Mouse (Mus musculus): ENCODE data around the gene Lurap1. TPM values are rescaled to one million over a fixed set of nuclear protein-coding genes. Genes with fewer than 3 reads are reported as not detected.
A peak's percentile ranks its signal among the peaks of the same experiment; 100 is the strongest.

Lurap1 gene
- total RNA-seq, 1 experiment: 0.49 TPM

GRCm38 (mm10) chr4:116137421-116137996 is 13.6 kb downstream of the Lurap1 start:
- in situ Hi-C loops (cut with MboI; ENCODE audit: low sequenced_read_pairs in 2 of 2, unreplicated experiment in 2 of 2): no loop called here
- Histone ChIP-seq H3K4me1 (ENCODE audit: control insufficient read depth in 2 of 2, insufficient read depth in 2 of 2, low read length in 2 of 2, poor library complexity in 1 of 2) (peaks cover 10 to 17% of the 10 kb centered on the region in 2 experiments; a peak in 3 of 4 replicates), H3K9ac (ENCODE audit: insufficient read depth, low read depth, low read length, poor library complexity, severe bottlenecking) (0 out of 2 replicates have a peak overlapping the region, but pooled peaks have one; percentile 12), H3K9me3 (ENCODE audit: control insufficient read depth, insufficient read depth, low read depth, low read length) (no peaks in the 10 kb centered on the region), H3K27ac (ENCODE audit: insufficient read depth, low read depth, low read length, poor library complexity, severe bottlenecking) (no peak overlapping the region), H3K4me3 (ENCODE audit: insufficient read depth in 1 of 2, low read depth in 1 of 2, low read length in 2 of 2, poor library complexity in 1 of 2, severe bottlenecking in 1 of 2) (no peak overlapping the region), H3K36me3 (ENCODE audit: control insufficient read depth, insufficient read depth, low read length, poor library complexity, severe bottlenecking) (no peaks in the 10 kb centered on the region)
- DNase-seq (ENCODE audit: low read depth, low spot score): no peak
- TF ChIP-seq ZNF384 (IDR thresholded peaks at IDR 0.05; ENCODE audit: low read depth, low read length) (no peak), CHD2 (IDR thresholded peaks at IDR 0.05; ENCODE audit: low read depth, low read length) (no peak), ZC3H11A (IDR thresholded peaks at IDR 0.05; ENCODE audit: borderline replicate concordance, low read depth, low read length) (no peak), HCFC1 (IDR thresholded peaks at IDR 0.05; ENCODE audit: borderline replicate concordance, insufficient read depth, low read length) (no peak), MAFK (IDR thresholded peaks at IDR 0.05; ENCODE audit: insufficient read depth, low read depth, low read length) (no peak)

DNA sequence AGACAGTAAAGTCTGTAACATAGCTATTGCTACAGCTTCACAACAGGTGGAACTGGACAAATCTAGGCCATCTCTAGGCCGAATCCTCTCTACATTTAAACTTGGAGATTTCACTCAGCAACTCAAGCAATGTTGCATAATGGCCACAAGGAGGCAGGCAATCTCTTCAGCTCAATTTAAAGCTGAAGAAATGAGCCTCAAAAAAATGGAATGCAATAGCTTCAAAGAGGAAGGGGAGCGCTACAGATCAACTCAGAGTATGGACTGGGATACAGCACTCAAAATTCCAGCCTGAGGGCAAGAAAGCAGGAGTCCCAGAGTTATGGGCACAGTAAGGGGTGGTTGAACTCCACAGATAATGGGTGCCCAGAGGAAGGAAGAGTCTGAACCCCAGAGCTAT is 16.1 kb downstream of the Lurap1 start:
- in situ Hi-C loops (cut with MboI; ENCODE audit: low sequenced_read_pairs in 2 of 2, unreplicated experiment in 2 of 2): no loop called here
- H3K9ac ChIP-seq (ENCODE audit: insufficient read depth, low read depth, low read length, poor library complexity, severe bottlenecking): no peak overlapping the region
- no peak overlapping the region for H3K4me3 ChIP-seq (ENCODE audit: insufficient read depth in 1 of 2, low read depth in 1 of 2, low read length in 2 of 2, poor library complexity in 1 of 2, severe bottlenecking in 1 of 2)
- H3K9me3 ChIP-seq (ENCODE audit: control insufficient read depth, insufficient read depth, low read depth, low read length): no peaks in the 10 kb centered on the region
- H3K4me1 ChIP-seq (ENCODE audit: control insufficient read depth in 2 of 2, insufficient read depth in 2 of 2, low read length in 2 of 2, poor library complexity in 1 of 2): peaks cover 0 to 5% of the 10 kb centered on the region in 2 experiments; a peak in 2 of 4 replicates
- H3K27ac ChIP-seq (ENCODE audit: insufficient read depth, low read depth, low read length, poor library complexity, severe bottlenecking): no peak overlapping the region
- no peaks in the 10 kb centered on the region for H3K36me3 ChIP-seq (ENCODE audit: control insufficient read depth, insufficient read depth, low read length, poor library complexity, severe bottlenecking)
- DNase-seq (ENCODE audit: low read depth, low spot score): no peak
- peak; percentile 53; the same call in 1 of the 2 replicates for TF ChIP-seq ZC3H11A (IDR thresholded peaks at IDR 0.05; ENCODE audit: borderline replicate concordance, low read depth, low read length)
- peak; percentile 40; the same call in 1 of the 2 replicates for TF ChIP-seq ZNF384 (IDR thresholded peaks at IDR 0.05; ENCODE audit: low read depth, low read length)
- no peak for TF ChIP-seq MAFK (IDR thresholded peaks at IDR 0.05; ENCODE audit: insufficient read depth, low read depth, low read length)

DNA sequence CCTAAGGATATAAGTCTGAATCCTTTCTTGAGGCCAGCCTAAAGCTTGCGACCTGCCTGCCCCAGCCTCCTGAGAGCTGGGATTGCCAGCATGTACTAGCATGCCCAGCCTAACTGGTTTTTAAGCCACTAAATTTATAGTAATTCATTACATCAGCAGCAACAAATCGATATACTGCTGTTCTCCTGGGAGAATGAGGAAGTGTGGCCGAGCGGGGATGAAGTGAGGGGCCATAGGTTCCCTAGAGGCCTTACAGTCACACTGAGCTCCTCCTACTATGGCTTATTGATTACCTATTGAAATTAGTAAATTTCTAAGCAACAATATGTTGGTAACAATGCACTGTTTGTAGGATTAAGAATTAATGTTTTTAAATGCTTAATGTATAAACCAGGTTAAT is 18.0 kb downstream of the Lurap1 start:
- no peak overlapping the region for H3K27ac ChIP-seq (ENCODE audit: insufficient read depth, low read depth, low read length, poor library complexity, severe bottlenecking)
- no peak for DNase-seq (ENCODE audit: low read depth, low spot score)
- no peaks in the 10 kb centered on the region for H3K9me3 ChIP-seq (ENCODE audit: control insufficient read depth, insufficient read depth, low read depth, low read length)
- H3K36me3 ChIP-seq (ENCODE audit: control insufficient read depth, insufficient read depth, low read length, poor library complexity, severe bottlenecking): no peaks in the 10 kb centered on the region
- TF ChIP-seq HCFC1 (IDR thresholded peaks at IDR 0.05; ENCODE audit: borderline replicate concordance, insufficient read depth, low read length) (no peak), ZC3H11A (IDR thresholded peaks at IDR 0.05; ENCODE audit: borderline replicate concordance, low read depth, low read length) (no peak), ZNF384 (IDR thresholded peaks at IDR 0.05; ENCODE audit: low read depth, low read length) (no peak), MAFK (IDR thresholded peaks at IDR 0.05; ENCODE audit: insufficient read depth, low read depth, low read length) (no peak), CHD2 (IDR thresholded peaks at IDR 0.05; ENCODE audit: low read depth, low read length) (no peak)
- H3K4me3 ChIP-seq (ENCODE audit: insufficient read depth in 1 of 2, low read depth in 1 of 2, low read length in 2 of 2, poor library complexity in 1 of 2, severe bottlenecking in 1 of 2): no peak overlapping the region
- H3K4me1 ChIP-seq (ENCODE audit: control insufficient read depth in 2 of 2, insufficient read depth in 2 of 2, low read length in 2 of 2, poor library complexity in 1 of 2): peaks cover 0 to 5% of the 10 kb centered on the region in 2 experiments; a peak in 2 of 4 replicates
- in situ Hi-C loops (cut with MboI; ENCODE audit: low sequenced_read_pairs in 2 of 2, unreplicated experiment in 2 of 2): no loop called here
- no peak overlapping the region for H3K9ac ChIP-seq (ENCODE audit: insufficient read depth, low read depth, low read length, poor library complexity, severe bottlenecking)

DNA sequence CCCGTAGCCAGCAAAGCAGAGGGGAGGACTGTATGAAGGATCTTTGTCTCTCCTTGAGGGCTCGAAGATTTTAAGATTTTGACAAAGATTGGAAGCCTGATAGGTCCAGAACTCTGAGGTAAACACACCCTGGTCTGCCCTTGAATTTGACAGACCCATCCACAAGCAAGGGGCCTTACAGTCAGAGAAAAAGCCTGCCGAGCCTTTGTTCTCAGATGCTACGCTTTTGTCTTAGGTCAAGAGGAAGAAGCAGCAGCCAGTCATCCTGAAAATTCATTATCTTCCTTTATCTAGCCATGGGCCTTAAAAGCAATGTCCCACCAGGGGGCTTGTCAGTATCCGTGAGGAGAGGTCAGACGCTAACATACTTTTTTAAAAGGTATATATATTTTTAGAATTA is 23.2 kb downstream of the Lurap1 start:
- H3K4me3 ChIP-seq (ENCODE audit: insufficient read depth in 1 of 2, low read depth in 1 of 2, low read length in 2 of 2, poor library complexity in 1 of 2, severe bottlenecking in 1 of 2): no peak overlapping the region
- TF ChIP-seq ZNF384 (IDR thresholded peaks at IDR 0.05; ENCODE audit: low read depth, low read length): no peak
- TF ChIP-seq ZC3H11A (IDR thresholded peaks at IDR 0.05; ENCODE audit: borderline replicate concordance, low read depth, low read length): no peak
- TF ChIP-seq HCFC1 (IDR thresholded peaks at IDR 0.05; ENCODE audit: borderline replicate concordance, insufficient read depth, low read length): no peak
- no peak for TF ChIP-seq CHD2 (IDR thresholded peaks at IDR 0.05; ENCODE audit: low read depth, low read length)
- TF ChIP-seq MAFK (IDR thresholded peaks at IDR 0.05; ENCODE audit: insufficient read depth, low read depth, low read length): no peak
- peaks cover 0 to 2% of the 10 kb centered on the region in 2 experiments; a peak in 2 of 4 replicates for H3K4me1 ChIP-seq (ENCODE audit: control insufficient read depth in 2 of 2, insufficient read depth in 2 of 2, low read length in 2 of 2, poor library complexity in 1 of 2)
- DNase-seq (ENCODE audit: low read depth, low spot score): no peak
- no peak overlapping the region for H3K27ac ChIP-seq (ENCODE audit: insufficient read depth, low read depth, low read length, poor library complexity, severe bottlenecking)
- H3K9me3 ChIP-seq (ENCODE audit: control insufficient read depth, insufficient read depth, low read depth, low read length): no peaks in the 10 kb centered on the region
- no peak overlapping the region for H3K9ac ChIP-seq (ENCODE audit: insufficient read depth, low read depth, low read length, poor library complexity, severe bottlenecking)
- H3K36me3 ChIP-seq (ENCODE audit: control insufficient read depth, insufficient read depth, low read length, poor library complexity, severe bottlenecking): no peaks in the 10 kb centered on the region
- in situ Hi-C loops (cut with MboI; ENCODE audit: low sequenced_read_pairs in 2 of 2, unreplicated experiment in 2 of 2): no loop called here
